Mouse (Mus musculus): ENCODE data around the gene Gfm1.

Gene Gfm1

GRCm38 (mm10) chr3:67497998-67498397 lies 68.1 kb downstream of the Gfm1 start:
- DNase-seq, result no peak

- DNase-seq, result no peak
Measured at GRCm38 (mm10) chr3:67498773-67499405, 69.0 kb downstream of the Gfm1 start.

- no peak for DNase-seq
Measured at GRCm38 (mm10) chr3:67499406-67499791, 69.5 kb downstream of the Gfm1 start.

GRCm38 (mm10) chr3:67503878-67504277 lies 74.0 kb downstream of the Gfm1 start:
- no peak for DNase-seq

- DNase-seq, result no peak
Measured at GRCm38 (mm10) chr3:67505286-67505685, 75.4 kb downstream of the Gfm1 start.

GRCm38 (mm10) chr3:67508216-67508892 lies 78.5 kb downstream of the Gfm1 start:
- no peak for DNase-seq

GRCm38 (mm10) chr3:67512807-67513206 lies 82.9 kb downstream of the Gfm1 start:
- DNase-seq, result peak; percentile 58

- DNase-seq, result peak; percentile 6
Measured at GRCm38 (mm10) chr3:67514801-67515273, 84.9 kb downstream of the Gfm1 start.

- DNase-seq, result peak; percentile 5
Measured at GRCm38 (mm10) chr3:67515274-67515801, 85.4 kb downstream of the Gfm1 start, which contains the start of gene Rarres1. Gene Rarres1 (minus strand): TSS chr3:67515523.

- no peak for DNase-seq
Measured at GRCm38 (mm10) chr3:67520568-67521143, 90.8 kb downstream of the Gfm1 start.

GRCm38 (mm10) chr3:67522709-67523108 lies 92.8 kb downstream of the Gfm1 start:
- DNase-seq, result no peak

- no peak for DNase-seq
Measured at GRCm38 (mm10) chr3:67524768-67525167, 94.9 kb downstream of the Gfm1 start.
